Mouse (Mus musculus) limb, embryonic 15.5 days (tissue): ENCODE results near the gene Smim1. TPM values are rescaled to one million over a fixed set of nuclear protein-coding genes. Genes with fewer than 3 reads are reported as not detected.

Experiments used
- ATAC-seq: fragments of 200-750 bp; cut with Nextera tagmentation; 2 replicates; pipeline ENCODE4 v1.8.0; 2017; ENCODE audit warnings: low read depth, moderate TSS enrichment; ENCODE audit not compliant: insufficient number of reproducible peaks, low FRiP score, low TSS enrichment
- H3K27ac ChIP-seq: fragments of 300-500 bp; sonication (generic); 2 replicates; pipeline ENCODE4 v1.5.1; 2015; ENCODE audit warnings: moderate library complexity, mild to moderate bottlenecking, inconsistent platforms
- H3K27me3 ChIP-seq: fragments of 300-500 bp; sonication (generic); 2 replicates; pipeline ENCODE4 v1.6.1; 2015; ENCODE audit warnings: inconsistent platforms
- H3K36me3 ChIP-seq: fragments of 300-500 bp; sonication (generic); 2 replicates; pipeline ENCODE4 v1.6.1; 2015; ENCODE audit warnings: inconsistent platforms
- H3K4me1 ChIP-seq: fragments of 300-500 bp; sonication (generic); 2 replicates; pipeline ENCODE4 v1.6.1; 2015; ENCODE audit warnings: inconsistent platforms
- H3K4me2 ChIP-seq: fragments of 300-500 bp; sonication (generic); 2 replicates; pipeline ENCODE4 v1.6.1; 2015; ENCODE audit warnings: mild to moderate bottlenecking, inconsistent platforms
- H3K4me3 ChIP-seq: fragments of 300-500 bp; sonication (generic); 2 replicates; pipeline ENCODE4 v1.5.1; 2015; ENCODE audit warnings: mild to moderate bottlenecking, inconsistent platforms
- H3K9ac ChIP-seq: fragments of 300-500 bp; sonication (generic); 2 replicates; pipeline ENCODE4 v1.6.1; 2015; ENCODE audit warnings: inconsistent platforms
- H3K9me3 ChIP-seq: fragments of 300-500 bp; sonication (generic); 2 replicates; pipeline ENCODE4 v1.6.1; 2016; ENCODE audit warnings: inconsistent platforms
- WGBS: fragments of 180-500 bp; shearing (Covaris S2); methylation state at CpG from one replicate; pipeline ENCODE4 v1.1.7; 2015; 5-methylcytosine and 5-hydroxymethylcytosine counted together
- polyA plus RNA-seq: library from polyadenylated mRNA; unstranded; fragments of >200 nt; fragmentation: Nextera tagmentation; extraction: Ambion mirVana; gene quantifications from 2 replicates; pipeline ENCODE4 v1.2.1, GENCODE M21; 2015

The Smim1 gene
- polyA plus RNA-seq, 1 experiment from 2014 or later, result 17.6 TPM

GRCm38 (mm10) chr4:154042577-154042976 is 16.5 kb upstream of the Smim1 start, which contains the start of gene Ccdc27:
Gene Ccdc27, minus strand, starts transcription at chr4:154042677.
- no peak for ATAC-seq
- Histone ChIP-seq H3K36me3 (no peaks in the 10 kb centered on the region), H3K9me3 (no peaks in the 10 kb centered on the region), H3K27ac (no peak within 1 kb of the TSS), H3K4me3 (no peak within 1 kb of the TSS), H3K9ac (no peak within 1 kb of the TSS), H3K27me3 (no peaks in the 10 kb centered on the region), H3K4me1 (no peaks in the 10 kb centered on the region), H3K4me2 (no peak within 1 kb of the TSS)
- 79% methylated on average over 9 of the region's 9 CpGs for WGBS

- Histone ChIP-seq H3K4me1 (no peaks in the 10 kb centered on the region), H3K9ac (no peak overlapping the region), H3K27me3 (0 out of 2 replicates have a peak, but pooled peaks cover 6% of the 10 kb centered on the region), H3K9me3 (no peaks in the 10 kb centered on the region), H3K27ac (no peak overlapping the region), H3K36me3 (no peaks in the 10 kb centered on the region), H3K4me2 (no peak overlapping the region), H3K4me3 (no peak overlapping the region)
- ATAC-seq, result no peak
- whole genome bisulfite sequencing, result 35% methylated on average over 3 of the region's 3 CpGs
Observed at GRCm38 (mm10) chr4:154037123-154037522, 11.1 kb upstream of the Smim1 start.

DNA sequence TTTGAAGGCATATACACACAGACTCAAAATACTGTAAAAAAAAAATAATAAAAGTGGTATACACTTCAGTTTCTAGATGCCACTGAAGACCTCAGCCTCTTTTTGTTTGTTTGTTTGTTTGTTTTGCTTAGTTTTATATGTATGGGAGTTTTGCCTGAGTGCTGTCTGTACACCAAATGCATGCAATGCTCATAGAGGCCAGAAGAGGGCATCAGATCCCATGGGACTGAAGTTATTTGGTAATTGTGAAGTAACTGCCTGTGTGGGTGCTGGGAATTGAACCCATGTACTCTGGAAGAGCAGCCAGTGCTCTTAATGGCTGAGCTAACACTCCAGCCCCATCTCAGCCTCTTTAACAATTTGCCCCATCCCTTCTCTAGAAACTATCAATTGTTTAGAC is 2.6 kb upstream of the Smim1 start:
- no peaks in the 10 kb centered on the region for H3K36me3 ChIP-seq
- ATAC-seq, result no peak
- H3K27me3 ChIP-seq, result peaks cover 41% of the 10 kb centered on the region
- H3K4me3 ChIP-seq, result no peak overlapping the region
- H3K4me1 ChIP-seq, result peaks cover 22% of the 10 kb centered on the region
- no peak overlapping the region for H3K27ac ChIP-seq
- no peak overlapping the region for H3K4me2 ChIP-seq
- H3K9me3 ChIP-seq, result no peaks in the 10 kb centered on the region
- no peak overlapping the region for H3K9ac ChIP-seq

- Histone ChIP-seq H3K36me3 (no peaks in the 10 kb centered on the region), H3K4me3 (no peak overlapping the region), H3K4me1 (peaks cover 22% of the 10 kb centered on the region), H3K4me2 (no peak overlapping the region), H3K9me3 (no peaks in the 10 kb centered on the region), H3K27ac (0 out of 2 replicates have a peak overlapping the region, but pooled peaks have one; percentile 17), H3K9ac (no peak overlapping the region), H3K27me3 (peaks cover 41% of the 10 kb centered on the region)
- WGBS, result 55% methylated on average over 7 of the region's 7 CpGs
- ATAC-seq, result no peak
Observed at GRCm38 (mm10) chr4:154028066-154028465, 2.0 kb upstream of the Smim1 start.

DNA sequence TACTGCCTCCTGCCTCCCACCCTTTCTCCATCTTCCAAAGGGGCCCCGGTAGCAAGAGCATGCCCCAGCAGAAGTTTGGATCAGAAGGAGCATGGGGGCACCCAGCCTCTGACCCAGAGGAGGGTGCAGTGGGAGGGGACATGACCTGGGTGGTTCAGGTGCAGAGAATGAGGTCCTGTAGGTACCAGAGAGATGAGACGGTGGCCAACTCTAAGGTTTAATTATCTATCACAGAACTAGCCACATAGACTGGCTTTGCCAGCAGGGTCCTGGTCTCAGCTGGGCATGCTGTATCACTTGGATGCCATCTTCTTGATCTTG is 371 bp upstream of the Smim1 start:
- H3K4me1 ChIP-seq, result peaks cover 32% of the 10 kb centered on the region
- ATAC-seq, result no peak
- H3K9ac ChIP-seq, result no peak overlapping the region
- 26% methylated on average over 2 of the region's 2 CpGs for WGBS
- H3K27me3 ChIP-seq, result peaks cover 41% of the 10 kb centered on the region
- H3K36me3 ChIP-seq, result peaks cover 5% of the 10 kb centered on the region
- peak overlapping the region; percentile 52 for H3K4me2 ChIP-seq
- peak overlapping the region; percentile 37 for H3K4me3 ChIP-seq
- no peak overlapping the region for H3K27ac ChIP-seq
- no peaks in the 10 kb centered on the region for H3K9me3 ChIP-seq

DNA sequence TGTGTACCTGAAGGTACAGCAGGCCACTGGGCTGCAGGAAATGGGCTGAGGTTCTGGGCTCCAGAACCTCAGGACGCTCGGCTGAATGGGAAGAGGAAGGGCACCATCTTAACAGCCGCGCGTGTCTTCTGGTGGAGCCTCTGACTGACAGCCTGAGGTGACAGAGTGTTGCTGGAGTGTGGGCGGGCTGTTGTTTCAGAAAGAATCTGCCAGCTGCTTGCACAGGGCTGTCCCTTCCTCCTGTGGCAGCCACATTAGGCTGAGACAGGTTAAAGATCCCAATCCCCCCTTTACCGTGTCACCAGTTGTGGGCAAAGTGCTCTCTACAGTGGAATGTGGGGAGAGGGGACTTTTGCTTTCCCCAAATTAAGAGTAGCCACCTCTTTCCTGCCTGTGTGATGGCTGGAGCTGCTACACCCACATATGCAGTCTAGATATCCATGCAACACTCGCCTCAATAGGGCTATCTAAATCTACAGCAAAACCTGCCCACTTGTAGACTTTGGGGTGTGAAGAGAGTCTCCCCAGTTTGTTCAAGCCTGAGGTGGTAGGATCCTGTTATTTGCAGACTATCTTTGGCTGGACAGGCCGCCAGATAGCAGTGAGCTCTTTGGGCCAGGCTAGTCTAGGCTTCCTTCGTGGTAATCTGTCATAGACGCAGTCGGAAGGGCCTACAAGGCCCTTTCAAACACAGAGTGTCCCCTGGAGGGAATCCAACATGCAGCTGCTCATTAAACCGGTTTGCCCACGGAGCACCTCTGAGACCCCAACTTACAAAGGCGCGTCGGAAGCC is 1.1 kb downstream of the Smim1 start:
- Histone ChIP-seq H3K9me3 (no peaks in the 10 kb centered on the region), H3K36me3 (peaks cover 20% of the 10 kb centered on the region), H3K27ac (no peak overlapping the region), H3K27me3 (peaks cover 38% of the 10 kb centered on the region), H3K4me2 (peak overlapping the region; percentile 52), H3K9ac (no peak overlapping the region), H3K4me3 (peak overlapping the region; percentile 37), H3K4me1 (peaks cover 32% of the 10 kb centered on the region)
- no peak for ATAC-seq
- 37% methylated on average over 17 of the region's 17 CpGs for WGBS

DNA sequence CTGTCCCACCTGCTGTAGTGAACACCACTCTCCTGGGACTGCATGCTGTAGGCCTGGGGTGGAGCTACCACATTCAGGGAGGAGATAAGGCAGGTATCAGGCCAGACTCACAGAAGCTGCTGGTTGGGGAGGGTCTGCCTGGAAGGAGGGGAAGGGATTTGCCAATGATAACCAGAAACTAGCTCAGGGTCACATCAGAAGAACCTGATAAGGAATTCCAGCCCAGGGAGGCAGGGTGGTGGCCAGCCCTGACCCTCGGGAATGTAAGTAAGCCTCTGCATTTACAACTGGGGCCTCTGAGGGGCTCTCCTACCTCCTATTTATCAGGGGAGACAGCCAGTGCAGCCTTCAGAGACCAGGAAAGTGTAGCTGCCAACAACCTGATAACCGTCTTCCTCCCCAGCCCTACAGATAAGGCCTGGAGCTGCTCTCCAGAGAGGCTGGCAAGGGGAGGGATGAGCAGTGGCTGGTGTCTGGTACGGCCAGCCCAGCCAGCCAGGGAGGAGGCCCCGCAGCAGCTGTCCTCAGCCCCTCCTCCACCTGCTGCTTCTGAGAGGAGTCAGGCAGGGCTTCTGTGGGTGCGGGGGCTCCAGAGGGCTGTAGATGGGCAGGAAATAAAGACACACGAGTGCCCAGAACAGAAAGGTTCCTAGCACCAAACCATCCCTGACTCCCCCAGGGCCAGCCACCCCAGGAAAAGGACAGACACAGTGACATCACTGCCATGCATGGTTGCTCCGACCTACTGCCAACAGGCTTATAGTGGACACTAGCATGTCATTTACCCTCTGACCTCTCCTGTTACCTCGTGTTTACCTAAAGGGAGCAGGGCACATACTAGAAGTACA is 2.1 kb downstream of the Smim1 start:
- Histone ChIP-seq H3K4me3 (no peak overlapping the region), H3K4me1 (peaks cover 32% of the 10 kb centered on the region), H3K9ac (no peak overlapping the region), H3K36me3 (peaks cover 29% of the 10 kb centered on the region), H3K9me3 (no peaks in the 10 kb centered on the region), H3K27ac (no peak overlapping the region), H3K27me3 (peaks cover 38% of the 10 kb centered on the region), H3K4me2 (no peak overlapping the region)
- ATAC-seq, result no peak
- WGBS, result 19% methylated on average over 8 of the region's 8 CpGs

DNA sequence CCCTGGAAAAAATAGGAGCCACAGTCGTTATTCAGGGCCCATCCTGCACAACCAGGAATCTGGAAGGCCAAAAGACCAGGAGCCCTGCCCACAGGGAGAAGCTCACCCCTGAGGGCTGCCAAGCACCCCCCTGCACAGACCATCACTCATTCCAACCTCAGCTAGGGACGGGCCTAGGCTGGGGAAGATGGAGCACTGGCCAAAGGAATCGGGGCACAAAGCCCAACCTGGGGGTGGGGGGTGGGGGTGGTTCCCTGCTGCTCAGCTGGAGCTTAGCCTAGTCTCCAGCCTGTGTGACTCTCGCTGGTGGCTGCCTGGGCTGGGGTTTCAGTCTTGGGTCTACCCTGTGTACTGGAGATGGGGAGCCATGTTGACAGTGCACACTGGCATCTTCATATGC is 3.2 kb downstream of the Smim1 start:
- no peak overlapping the region for H3K4me2 ChIP-seq
- peaks cover 37% of the 10 kb centered on the region for H3K27me3 ChIP-seq
- H3K4me3 ChIP-seq, result no peak overlapping the region
- no peak overlapping the region; the same call in 1 of the 2 replicates for H3K27ac ChIP-seq
- no peak; the same call in 1 of the 2 replicates for ATAC-seq
- no peaks in the 10 kb centered on the region for H3K9me3 ChIP-seq
- 42% methylated on average over 4 of the region's 4 CpGs for WGBS
- peaks cover 31% of the 10 kb centered on the region for H3K4me1 ChIP-seq
- no peak overlapping the region for H3K9ac ChIP-seq
- H3K36me3 ChIP-seq, result peaks cover 41% of the 10 kb centered on the region

DNA sequence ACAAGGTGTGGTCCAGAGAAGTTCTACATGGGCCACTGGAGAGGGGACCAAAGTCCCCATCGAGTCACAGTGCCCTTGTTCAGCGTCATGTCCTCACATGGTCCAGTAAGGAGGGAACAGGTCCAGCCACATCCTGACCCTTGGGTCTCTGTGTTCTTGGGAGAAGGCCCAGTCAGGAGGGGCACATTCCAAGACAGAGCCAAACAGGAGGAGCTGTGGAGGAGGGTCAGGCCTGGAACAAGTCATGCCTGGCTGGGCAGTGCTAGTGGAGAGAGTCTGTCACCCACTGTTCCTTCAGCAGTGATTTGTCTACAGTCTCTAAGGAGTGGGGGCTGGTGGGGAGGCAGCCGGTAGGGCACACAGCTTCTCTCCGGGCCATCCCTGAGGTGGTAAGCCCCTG is 3.6 kb downstream of the Smim1 start:
- Histone ChIP-seq H3K9ac (no peak overlapping the region), H3K4me3 (no peak overlapping the region), H3K4me1 (peaks cover 27% of the 10 kb centered on the region), H3K36me3 (peaks cover 43% of the 10 kb centered on the region), H3K4me2 (no peak overlapping the region), H3K27ac (no peak overlapping the region; the same call in 1 of the 2 replicates), H3K9me3 (no peaks in the 10 kb centered on the region), H3K27me3 (peaks cover 33% of the 10 kb centered on the region)
- WGBS, result 80% methylated on average over 4 of the region's 4 CpGs
- 0 out of 2 replicates have a peak, but pooled peaks have one; percentile 10 for ATAC-seq

DNA sequence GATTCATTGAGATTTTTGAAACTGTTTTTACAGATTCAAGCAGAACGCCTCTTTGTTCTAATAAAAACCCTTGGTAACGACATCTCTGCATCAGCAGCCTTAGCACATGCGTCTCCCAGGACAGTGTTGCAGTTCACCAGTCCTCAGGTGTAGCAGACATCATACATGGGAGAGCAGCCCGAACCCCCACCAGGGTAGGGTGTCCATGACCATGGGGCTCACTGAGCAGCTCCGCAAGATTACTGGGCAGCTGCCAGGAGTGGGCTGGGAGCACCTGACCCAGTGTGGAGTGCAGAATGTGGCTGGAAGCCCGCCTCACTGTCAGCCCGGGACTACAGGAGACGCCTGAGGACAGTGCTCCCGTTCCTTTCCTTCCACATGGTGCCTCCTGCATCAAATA is 4.6 kb downstream of the Smim1 start:
- WGBS, result 85% methylated on average over 9 of the region's 9 CpGs
- no peak for ATAC-seq
- Histone ChIP-seq H3K36me3 (peaks cover 53% of the 10 kb centered on the region), H3K4me1 (peaks cover 25% of the 10 kb centered on the region), H3K27ac (no peak overlapping the region), H3K27me3 (peaks cover 23% of the 10 kb centered on the region), H3K9me3 (no peaks in the 10 kb centered on the region), H3K4me2 (no peak overlapping the region), H3K9ac (no peak overlapping the region), H3K4me3 (no peak overlapping the region)

DNA sequence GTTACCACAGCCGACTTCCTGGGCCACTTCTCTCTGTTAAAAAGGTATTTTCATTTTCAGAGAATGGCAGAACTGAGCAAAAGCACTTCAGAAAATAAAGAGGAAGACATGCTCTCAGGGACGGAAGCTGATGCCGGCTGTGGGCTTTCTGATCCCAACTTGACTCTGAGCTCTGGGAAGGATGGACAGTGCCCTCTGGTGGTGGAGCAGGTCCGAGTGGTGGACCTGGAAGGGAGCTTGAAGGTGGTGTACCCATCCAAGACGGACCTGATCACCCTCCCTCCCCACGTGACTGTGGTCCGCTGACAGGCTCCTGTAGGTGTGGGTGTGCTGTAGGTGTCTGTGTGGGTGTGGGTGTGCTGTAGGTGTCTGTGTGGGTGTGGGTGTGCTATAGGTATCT is 6.5 kb downstream of the Smim1 start:
- Histone ChIP-seq H3K9ac (no peak overlapping the region), H3K4me2 (no peak overlapping the region), H3K4me3 (no peak overlapping the region), H3K36me3 (peaks cover 71% of the 10 kb centered on the region), H3K9me3 (no peaks in the 10 kb centered on the region), H3K27ac (no peak overlapping the region), H3K4me1 (peaks cover 12% of the 10 kb centered on the region; the same call in 1 of the 2 replicates), H3K27me3 (peaks cover 5% of the 10 kb centered on the region; the same call in 1 of the 2 replicates)
- ATAC-seq, result no peak
- 69% methylated on average over 7 of the region's 7 CpGs for WGBS

DNA sequence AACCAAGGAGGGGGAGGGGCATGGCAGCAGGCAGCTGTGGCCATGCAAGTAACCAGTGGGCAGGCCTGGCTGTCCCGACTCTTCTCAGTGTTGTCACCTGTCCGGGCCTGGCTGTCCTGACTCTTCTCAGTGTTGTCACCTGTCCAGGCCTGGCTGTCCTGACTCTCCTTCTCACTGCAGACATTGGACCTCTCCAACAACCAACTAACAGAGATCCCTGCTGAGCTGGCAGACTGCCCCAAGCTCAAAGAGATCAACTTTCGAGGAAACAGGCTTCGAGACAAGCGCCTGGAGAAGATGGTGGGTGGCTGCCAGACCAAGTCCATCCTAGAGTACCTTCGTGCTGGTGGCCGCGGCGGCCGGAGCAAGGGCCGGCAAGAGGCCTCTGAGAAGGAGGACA is 10.6 kb downstream of the Smim1 start:
- Histone ChIP-seq H3K9ac (no peak overlapping the region), H3K27me3 (no peaks in the 10 kb centered on the region), H3K27ac (no peak overlapping the region), H3K9me3 (no peaks in the 10 kb centered on the region), H3K4me2 (no peak overlapping the region), H3K4me3 (no peak overlapping the region), H3K36me3 (peaks cover 62% of the 10 kb centered on the region), H3K4me1 (peaks cover 20% of the 10 kb centered on the region)
- 89% methylated on average over 11 of the region's 11 CpGs for WGBS
- no peak for ATAC-seq
